Mouse (Mus musculus): ENCODE results near the gene Espl1.
A peak's percentile ranks its signal among the peaks of the same experiment; 100 is the strongest.

DNA sequence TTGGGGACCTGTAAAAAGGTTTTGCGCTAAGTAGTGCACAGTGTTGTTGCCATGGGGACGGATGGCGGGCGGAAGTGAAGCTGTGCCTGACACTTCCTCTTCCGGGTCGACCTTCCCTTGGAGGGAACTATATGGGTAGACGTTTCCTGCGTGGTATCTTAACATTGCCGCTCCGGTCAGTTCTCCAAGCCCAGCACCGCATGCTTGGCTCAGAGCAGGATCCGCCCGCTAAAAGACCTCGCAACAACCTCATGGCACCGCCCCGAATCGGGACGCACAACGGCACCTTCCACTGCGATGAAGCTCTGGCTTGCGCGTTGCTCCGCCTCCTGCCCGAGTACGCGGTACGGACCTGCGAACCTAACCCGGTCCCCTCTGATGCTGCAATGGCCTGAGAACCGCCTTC lies 35.5 kb downstream of the Espl1 start, which contains the start of gene Myg1:
- TF ChIP-seq CTCF (IDR thresholded peaks at IDR 0.05; ENCODE audit: insufficient read depth, low read depth, low read length) (no peak), POLR2A (IDR thresholded peaks at IDR 0.05; ENCODE audit: insufficient read depth, low read depth, low read length) (peak; percentile 56; the same call in 1 of the 2 replicates)
